Mouse (Mus musculus) left cerebral cortex, postnatal 4 days (tissue): Measurements from ENCODE around the gene Pias1. TPM values are rescaled to one million over a fixed set of nuclear protein-coding genes. Genes with fewer than 3 reads are reported as not detected.

ENCODE experiments used
- DNase-seq: peaks from one replicate; pipeline ENCODE4 v3.0.0-alpha.2; 2022
- intact Hi-C: fragments of 180-260 bp; cut with DNase I; formaldehyde crosslinking; loops from one replicate; pipeline ENCODE4 v1.15.1; 2025
- total RNA-seq, 2 experiments: library from RNA; stranded (reverse); gene quantifications; 2 replicates each; pipeline ENCODE4 v1.2.3; 2021

The Pias1 gene
- total RNA-seq, 2 experiments from 2014 or later: 42.0 to 47.5 TPM

- no peak for DNase-seq
- intact Hi-C loops: no loop called here
Observed at GRCm38 (mm10) chr9:62858266-62859019, 129.3 kb downstream of the Pias1 start.

DNA sequence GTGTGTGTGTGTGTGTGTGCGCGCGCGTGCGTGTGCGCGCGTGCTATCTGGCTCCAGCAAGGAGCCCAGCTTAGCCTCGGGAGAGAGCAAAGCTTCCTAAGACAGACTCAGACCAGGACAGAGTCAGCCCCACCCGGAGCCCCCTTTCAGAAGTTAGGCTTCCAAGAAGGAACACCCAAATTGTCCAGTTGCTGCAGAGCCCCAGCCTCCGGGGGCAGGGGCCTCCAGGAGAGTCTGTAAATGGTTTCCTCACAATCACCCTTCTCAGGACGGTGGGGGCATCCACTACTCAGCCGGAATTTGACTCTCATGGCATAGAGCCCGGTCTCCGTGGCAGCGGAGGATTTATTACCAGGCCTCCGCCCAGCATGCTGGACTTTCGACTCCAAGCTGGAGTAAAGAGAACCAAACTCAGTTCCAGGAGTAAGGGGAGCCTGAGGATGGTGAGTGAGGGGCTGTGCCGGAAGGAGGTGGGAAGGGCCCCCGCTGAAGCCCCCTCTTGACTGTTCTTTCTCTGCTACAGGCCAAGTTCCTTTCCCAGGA, 129.9 kb downstream of the Pias1 start, which contains the start of gene Calml4:
Calml4 (plus strand) TSS at position 362 of the 543 bp plus-strand sequence.
- intact Hi-C loops: no loop called here
- peak; percentile 84 for DNase-seq

- intact Hi-C loops: no loop called here
- DNase-seq: no peak
Observed at GRCm38 (mm10) chr9:62857216-62857615, 130.5 kb downstream of the Pias1 start.

DNA sequence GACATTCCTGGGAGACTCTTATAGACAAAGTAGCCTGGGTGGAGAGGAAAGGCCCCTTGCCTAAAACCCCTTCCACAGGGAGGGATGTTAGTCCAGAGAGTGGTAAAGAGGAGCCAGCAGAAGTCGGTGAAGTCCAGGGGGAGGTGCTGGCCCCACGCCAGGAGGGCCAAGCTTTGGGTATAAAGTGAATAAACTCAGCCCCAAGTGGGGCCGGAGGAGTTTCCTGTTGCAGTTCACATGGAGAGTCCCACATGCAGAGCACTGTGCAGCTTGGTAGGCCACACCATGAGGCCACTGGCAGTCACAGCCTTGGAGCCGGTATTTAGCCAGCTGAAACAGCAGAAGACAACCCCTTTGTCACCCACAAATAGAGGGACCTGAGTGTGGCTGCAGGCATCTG, 133.2 kb downstream of the Pias1 start:
- DNase-seq: peak; percentile 34
- intact Hi-C loops: no loop called here

DNA sequence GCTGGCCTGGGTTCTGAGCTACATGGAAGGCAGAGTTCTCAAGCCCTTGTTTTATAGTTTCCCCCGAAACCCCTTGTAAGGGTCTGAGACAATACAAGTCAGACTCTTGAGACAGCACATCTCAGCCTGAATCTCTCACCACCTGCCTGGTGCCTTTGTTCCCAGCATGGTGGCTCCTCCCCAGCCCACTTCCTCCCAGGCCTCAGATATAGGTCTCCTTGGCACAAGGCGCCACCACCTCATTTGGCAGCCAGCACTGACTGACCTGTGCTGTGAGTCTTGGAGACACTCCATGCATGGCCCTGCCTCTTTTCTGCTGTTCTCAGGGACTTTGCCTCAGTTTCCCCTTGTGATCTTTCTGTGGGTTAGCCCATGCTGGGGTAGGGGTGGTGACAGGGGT, 136.2 kb downstream of the Pias1 start:
- no peak for DNase-seq
- intact Hi-C loops: no loop called here

DNA sequence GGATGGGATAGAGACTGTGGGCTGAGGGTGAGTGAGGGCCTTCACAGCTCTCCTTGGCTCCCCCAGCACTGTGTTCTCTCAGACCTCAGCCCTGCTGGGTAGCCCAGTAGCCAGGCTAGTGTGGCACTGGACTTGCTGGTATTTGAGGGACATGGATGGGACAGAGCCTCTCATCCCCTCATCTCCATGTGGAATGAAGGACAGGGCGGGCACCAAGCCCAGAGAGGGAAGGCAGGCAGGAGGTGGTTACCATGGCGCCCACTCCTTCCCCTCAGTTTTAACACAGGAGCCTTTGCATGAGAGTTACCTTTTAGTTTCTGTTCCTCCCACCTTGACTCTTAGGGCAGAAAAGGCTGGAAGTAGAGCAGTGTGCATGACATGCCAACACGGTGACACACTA, 139.1 kb downstream of the Pias1 start:
- DNase-seq: no peak
- intact Hi-C loops: loop anchor here (5.0 kb wide), 1 partner anchor 279 kb away; no protein-coding TSS in a partner anchor

DNA sequence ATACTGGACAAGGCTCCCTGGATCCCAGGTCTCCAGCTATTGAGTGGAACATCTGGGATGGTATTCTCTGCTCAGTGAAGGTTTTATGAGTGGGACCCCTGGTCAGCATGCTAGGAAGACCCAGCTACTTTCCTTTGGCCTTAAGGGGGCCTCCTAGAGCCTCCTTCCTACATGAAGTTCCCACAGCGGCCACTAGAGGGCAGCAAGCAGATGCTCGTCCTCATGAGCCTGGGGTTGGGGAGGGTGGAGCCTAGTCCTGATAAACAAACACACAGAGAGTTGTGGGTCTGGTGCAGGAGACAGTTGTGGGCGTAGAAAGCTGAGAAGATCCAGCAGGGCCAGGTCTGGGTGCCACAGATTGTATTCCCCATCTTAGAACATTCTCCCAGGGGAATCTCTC, 140.0 kb downstream of the Pias1 start:
- intact Hi-C loops: loop anchor here (5.0 kb wide), 1 partner anchor 280 kb away; no protein-coding TSS in a partner anchor
- DNase-seq: peak; percentile 89

DNA sequence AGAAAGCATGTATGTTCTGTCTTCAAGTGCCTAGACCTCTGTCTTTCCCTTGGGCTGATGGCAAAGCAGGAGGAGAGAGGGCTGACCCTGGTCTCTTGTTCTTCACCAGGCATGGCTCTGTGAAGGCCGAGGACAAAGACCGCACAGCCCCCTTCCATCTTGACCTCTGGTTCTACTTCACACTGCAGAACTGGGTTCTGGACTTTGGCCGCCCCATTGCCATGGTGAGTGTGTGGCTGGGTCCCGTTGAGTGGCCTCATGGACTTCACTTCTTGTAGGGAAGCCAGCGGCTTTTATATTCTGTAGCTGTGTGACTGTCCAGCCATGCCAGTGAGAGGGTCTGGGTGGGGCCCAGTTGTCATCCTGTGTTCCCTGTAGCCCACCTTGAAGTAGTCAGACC, 143.3 kb downstream of the Pias1 start:
- intact Hi-C loops: no loop called here
- no peak for DNase-seq

- DNase-seq: no peak
- intact Hi-C loops: no loop called here
Observed at GRCm38 (mm10) chr9:62843356-62844024, 144.2 kb downstream of the Pias1 start.

- DNase-seq: peak; percentile 37
Observed at GRCm38 (mm10) chr9:62839172-62839770, 148.5 kb downstream of the Pias1 start.

DNA sequence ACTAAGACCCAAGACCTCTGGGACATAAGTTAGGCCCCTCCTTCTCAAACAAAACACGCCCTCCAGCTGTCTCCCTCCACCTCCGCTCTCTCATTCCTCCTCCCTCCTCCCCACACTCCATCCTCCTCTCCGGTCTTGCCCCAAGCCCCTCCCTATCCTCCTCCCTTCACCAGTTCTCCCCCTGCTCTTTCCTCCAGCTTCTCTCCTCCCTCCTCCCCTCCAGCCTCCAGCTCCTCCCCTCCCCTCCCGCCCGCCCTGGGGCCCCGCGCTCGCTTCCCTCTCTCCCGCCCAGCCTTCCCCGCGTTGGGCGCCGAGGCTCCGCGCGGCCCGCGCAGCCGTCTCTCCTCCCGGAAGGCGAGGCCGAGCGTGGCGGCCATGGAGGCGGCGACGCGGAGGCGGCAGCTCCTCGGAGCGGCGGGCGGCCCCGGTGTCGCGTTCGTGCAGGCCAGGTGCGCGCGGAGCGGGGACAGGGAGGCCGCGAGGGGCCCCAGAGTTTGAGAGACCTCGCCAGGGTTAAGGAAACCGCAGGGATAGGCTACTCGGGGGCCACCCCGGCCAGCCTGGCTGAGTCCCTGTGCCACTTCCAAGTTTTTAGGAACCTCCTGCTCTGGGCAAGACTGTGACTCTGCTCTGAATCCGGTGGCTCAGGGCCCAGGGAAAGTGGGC, 149.1 kb downstream of the Pias1 start, which contains the start of gene Cln6:
Cln6 (plus strand) TSS at position 280 of the 666 bp plus-strand sequence.
- DNase-seq: peak; percentile 71
- intact Hi-C loops: no loop called here

More at GRCm38 (mm10) chr9:62839172-62839770, 148.5 kb downstream of the Pias1 start:
- intact Hi-C loops: no loop called here

DNA sequence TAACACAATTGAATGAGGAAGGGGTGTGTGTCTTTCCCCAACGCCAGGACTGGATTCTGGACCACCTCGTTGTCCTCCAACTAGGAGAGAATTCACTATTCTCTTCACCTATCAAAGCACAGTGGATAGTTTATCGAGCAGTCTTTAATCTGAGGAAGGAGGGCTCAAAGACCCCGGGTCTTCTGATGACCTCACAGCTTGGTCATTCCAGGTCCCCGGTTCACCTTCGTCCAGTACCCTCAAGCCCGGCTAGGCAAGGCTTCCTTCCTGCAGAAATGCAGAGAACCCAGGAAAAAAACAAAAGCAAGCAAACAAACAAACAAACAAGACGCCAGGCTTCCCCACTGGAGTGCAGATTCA, 149.6 kb downstream of the Pias1 start:
- intact Hi-C loops: no loop called here
- DNase-seq: no peak

DNA sequence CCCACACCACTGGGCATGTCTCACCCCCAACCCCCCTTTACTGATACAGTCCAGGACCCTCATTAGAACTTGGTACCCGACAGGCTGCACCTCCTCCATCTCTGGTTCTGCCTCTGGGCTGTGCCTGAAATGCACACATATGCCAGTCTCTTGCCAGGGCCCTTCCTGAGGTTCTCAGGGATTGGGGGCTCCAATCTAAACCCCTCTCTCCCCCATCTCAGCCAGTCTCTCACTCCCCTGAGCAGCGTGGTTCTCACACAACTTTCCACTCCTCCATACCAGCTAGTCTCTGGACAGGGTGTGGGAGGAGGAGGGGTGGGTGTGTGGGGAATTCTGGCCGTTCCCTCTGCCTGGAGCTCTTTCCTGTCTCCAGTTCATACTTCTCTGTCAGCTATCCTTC, 150.1 kb downstream of the Pias1 start:
- no peak for DNase-seq
- intact Hi-C loops: no loop called here

DNA sequence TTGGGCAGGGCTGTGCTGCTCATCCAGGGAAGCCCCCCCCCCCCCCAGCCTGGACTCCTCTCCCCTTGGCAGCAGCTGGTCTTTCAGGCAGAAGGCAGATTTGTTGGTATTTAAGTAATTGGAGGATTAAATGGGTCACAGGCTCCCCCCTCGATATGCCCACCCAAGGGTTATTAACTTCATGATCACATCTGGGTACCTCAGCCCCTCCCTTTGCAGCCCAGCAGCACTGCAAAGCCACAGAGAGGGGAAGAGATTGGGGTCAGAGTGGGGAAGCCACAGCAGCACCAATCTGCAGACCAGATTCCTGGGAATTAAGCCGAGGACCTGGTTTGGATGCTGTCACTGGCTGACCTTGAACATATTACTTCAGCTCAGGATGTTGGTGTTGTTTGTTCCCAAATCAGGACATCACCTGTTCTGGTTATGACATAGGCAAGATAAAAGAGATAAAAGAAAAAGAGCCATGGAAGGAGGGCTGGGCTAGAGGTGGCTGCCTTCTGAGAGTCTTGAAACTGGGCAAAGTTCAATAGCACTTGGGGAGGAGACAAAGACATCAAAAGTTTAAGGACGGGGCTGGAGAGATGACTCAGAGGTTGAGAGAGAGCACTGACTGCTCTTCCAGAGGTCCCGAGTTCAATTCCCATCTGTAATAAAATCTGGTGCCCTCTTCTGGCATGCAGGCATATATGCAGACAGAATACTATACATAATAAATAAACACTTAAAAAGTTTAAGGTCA, 151.8 kb downstream of the Pias1 start:
- intact Hi-C loops: no loop called here

DNA sequence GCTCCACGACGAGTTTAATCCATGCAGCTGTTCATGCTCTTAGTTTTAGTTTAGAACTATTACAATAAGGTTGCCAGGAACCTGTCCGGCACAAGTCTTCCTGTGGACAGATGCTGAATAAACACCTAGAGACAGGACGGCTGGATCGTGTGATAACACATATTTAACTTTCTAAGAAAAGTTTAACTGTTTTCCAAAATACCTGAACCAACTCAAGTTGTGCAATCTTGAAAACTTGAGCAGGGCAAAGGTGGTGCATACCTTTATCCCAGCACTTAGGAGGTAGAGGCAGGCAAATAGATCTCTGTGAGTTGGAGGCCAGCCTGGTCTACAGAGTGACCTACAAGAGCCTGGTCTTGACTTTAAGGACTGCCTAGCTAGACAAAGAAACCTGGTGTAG, 152.8 kb downstream of the Pias1 start:
- intact Hi-C loops: no loop called here
- no peak for DNase-seq

More for the DNA sequence above, 151.8 kb downstream of the Pias1 start:
- DNase-seq: no peak

- no peak for DNase-seq
- intact Hi-C loops: no loop called here
Observed at GRCm38 (mm10) chr9:62829877-62830276, 157.8 kb downstream of the Pias1 start.

- DNase-seq: peak; percentile 94
- intact Hi-C loops: no loop called here
Observed at GRCm38 (mm10) chr9:62828662-62829086, 159.1 kb downstream of the Pias1 start.
